Mouse (Mus musculus) urinary bladder, adult 2 months (tissue): ENCODE data around the gene Orc5. TPM values are rescaled to one million over a fixed set of nuclear protein-coding genes. Genes with fewer than 3 reads are reported as not detected.
"Not testable (repeated sequence)": the region's sequence is repeated elsewhere in the genome, so short reads cannot be mapped to it uniquely, and the experiment has no call there.

Source experiments
- DNase-seq: peaks from one replicate; pipeline ENCODE4 v3.0.0; 2022; ENCODE audit warnings: low spot score
- polyA plus RNA-seq: library from polyadenylated mRNA; depleted of rRNA; stranded (reverse); fragments of >200 nt; gene quantifications from 2 replicates; pipeline ENCODE4 v1.2.3, GENCODE M21; 2012

Orc5 gene
- polyA plus RNA-seq, 1 experiment, result 4.0 TPM

- no peak for DNase-seq
Observed at GRCm38 (mm10) chr5:22536695-22537094, 13.5 kb downstream of the Orc5 start.

- DNase-seq, result no peak
Observed at GRCm38 (mm10) chr5:22532571-22532970, 17.7 kb downstream of the Orc5 start.

- DNase-seq, result no peak
Observed at GRCm38 (mm10) chr5:22522612-22523011, 27.6 kb downstream of the Orc5 start.

GRCm38 (mm10) chr5:22519708-22520107, 30.5 kb downstream of the Orc5 start:
- no peak for DNase-seq

GRCm38 (mm10) chr5:22515745-22516144, 34.5 kb downstream of the Orc5 start:
- not testable (repeated sequence) for DNase-seq

- DNase-seq, result not testable (repeated sequence)
Observed at GRCm38 (mm10) chr5:22514231-22514630, 36.0 kb downstream of the Orc5 start.

- not testable (repeated sequence) for DNase-seq
Observed at GRCm38 (mm10) chr5:22512579-22512978, 37.6 kb downstream of the Orc5 start.

- no peak for DNase-seq
Observed at GRCm38 (mm10) chr5:22511824-22512223, 38.4 kb downstream of the Orc5 start.

GRCm38 (mm10) chr5:22508560-22508959, 41.7 kb downstream of the Orc5 start:
- no peak for DNase-seq

GRCm38 (mm10) chr5:22499437-22499836, 50.8 kb downstream of the Orc5 start:
- no peak for DNase-seq

GRCm38 (mm10) chr5:22491088-22491487, 59.1 kb downstream of the Orc5 start:
- no peak for DNase-seq

- no peak for DNase-seq
Observed at GRCm38 (mm10) chr5:22489091-22489490, 61.1 kb downstream of the Orc5 start.

- no peak for DNase-seq
Observed at GRCm38 (mm10) chr5:22486601-22487206, 63.5 kb downstream of the Orc5 start.

GRCm38 (mm10) chr5:22485764-22486163, 64.5 kb downstream of the Orc5 start:
- DNase-seq, result no peak

- no peak for DNase-seq
Observed at GRCm38 (mm10) chr5:22482567-22482966, 67.7 kb downstream of the Orc5 start.

GRCm38 (mm10) chr5:22472445-22472844, 77.8 kb downstream of the Orc5 start:
- DNase-seq, result not testable (repeated sequence)

- no peak for DNase-seq
Observed at GRCm38 (mm10) chr5:22471243-22471642, 79.0 kb downstream of the Orc5 start.

- DNase-seq, result no peak
Observed at GRCm38 (mm10) chr5:22452871-22453661, 97.2 kb downstream of the Orc5 start.

- DNase-seq, result no peak
Observed at GRCm38 (mm10) chr5:22452452-22452851, 97.8 kb downstream of the Orc5 start.

- no peak for DNase-seq
Observed at GRCm38 (mm10) chr5:22451764-22452163, 98.5 kb downstream of the Orc5 start.

- DNase-seq, result no peak
Observed at GRCm38 (mm10) chr5:22449492-22449891, 100.7 kb downstream of the Orc5 start.
